Mouse (Mus musculus) right cerebral cortex, postnatal 36 days (tissue): ENCODE data around the gene Ctrc.

Source experiments
- DNase-seq, 2 experiments: peaks; one replicate each; pipeline ENCODE4 v3.0.0; 2022; ENCODE audit warnings: low spot score in 2 of 2, mixed read lengths in 1 of 2

The Ctrc gene

DNA sequence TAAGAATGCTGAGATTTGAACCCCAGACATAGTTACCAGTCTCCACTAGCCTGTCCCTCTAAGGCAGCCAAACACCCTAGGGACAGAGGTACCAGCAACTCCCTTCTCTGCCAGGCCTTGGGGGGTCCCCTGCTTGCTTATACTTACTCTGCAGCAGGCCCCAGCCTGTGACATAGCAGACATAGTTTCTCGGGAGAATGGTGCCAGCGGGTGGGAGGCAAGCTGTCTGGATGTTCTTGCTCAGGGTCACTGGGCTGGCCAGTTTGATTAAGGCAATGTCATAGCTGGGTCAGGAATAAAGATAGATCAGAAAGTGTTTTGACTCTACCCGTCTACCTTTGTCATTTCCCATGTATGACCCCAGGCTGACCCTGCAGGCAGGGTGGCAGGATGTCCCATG lies 25.0 kb downstream of the Ctrc start:
- DNase-seq = no peak

DNA sequence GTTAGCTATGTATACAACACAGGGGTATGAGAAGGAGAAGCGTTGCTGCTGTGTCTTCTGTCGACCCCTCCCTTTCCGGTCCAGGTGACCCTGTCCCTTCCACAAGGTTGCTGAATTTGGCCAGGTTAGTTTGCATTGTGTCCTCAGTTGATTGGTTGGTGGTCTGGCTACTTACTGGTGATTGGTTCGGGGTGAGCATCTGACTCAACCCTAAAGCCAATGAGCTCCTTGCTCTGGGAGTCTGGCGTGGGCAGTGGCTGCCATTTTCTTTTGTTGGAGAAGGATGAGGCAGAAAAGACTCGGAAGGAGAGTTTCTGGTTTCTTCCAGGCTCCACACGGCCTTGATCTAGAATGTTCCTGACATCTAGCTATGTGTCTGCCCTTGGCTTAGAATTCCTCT lies 26.8 kb downstream of the Ctrc start:
- DNase-seq = no peak

DNA sequence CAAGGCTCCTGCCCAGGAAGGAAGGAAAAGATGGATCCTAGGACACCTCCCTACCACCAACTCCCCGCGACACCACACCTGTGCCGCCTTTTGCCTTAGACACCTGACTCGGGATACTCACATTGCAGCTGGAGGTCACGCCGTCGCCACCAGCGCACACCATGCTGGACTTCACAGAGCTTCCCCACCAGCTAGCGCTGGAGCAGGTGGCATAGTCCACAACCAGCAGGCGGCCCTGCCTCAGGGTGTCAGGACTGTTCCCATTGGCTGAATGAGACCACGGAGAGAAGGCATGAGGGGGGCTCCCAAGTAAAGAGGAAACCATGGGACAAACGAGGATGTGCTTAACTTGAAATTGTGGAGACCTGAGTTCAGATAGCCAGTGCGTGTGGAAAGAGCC lies 27.3 kb downstream of the Ctrc start:
- no peak for DNase-seq

DNA sequence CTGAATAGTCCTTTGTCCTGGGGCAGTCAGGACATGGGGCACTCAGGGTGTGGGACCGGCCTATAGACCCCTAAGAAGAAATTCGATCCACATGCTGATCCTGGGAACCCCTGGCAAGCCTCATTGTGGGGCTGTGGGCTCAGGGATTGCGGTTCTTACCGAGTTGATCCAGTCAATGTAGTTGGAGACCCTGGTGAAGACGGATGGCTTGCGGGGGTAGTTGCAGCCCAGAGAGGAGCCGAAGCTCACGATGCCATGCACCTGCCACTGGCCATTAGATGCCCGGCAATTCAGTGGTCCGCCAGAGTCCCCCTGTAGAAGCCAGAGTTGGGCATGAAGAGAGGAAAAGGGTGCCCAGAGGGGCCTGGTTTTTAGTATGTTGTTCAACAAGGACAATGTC lies 28.5 kb downstream of the Ctrc start:
- no peak for DNase-seq

DNA sequence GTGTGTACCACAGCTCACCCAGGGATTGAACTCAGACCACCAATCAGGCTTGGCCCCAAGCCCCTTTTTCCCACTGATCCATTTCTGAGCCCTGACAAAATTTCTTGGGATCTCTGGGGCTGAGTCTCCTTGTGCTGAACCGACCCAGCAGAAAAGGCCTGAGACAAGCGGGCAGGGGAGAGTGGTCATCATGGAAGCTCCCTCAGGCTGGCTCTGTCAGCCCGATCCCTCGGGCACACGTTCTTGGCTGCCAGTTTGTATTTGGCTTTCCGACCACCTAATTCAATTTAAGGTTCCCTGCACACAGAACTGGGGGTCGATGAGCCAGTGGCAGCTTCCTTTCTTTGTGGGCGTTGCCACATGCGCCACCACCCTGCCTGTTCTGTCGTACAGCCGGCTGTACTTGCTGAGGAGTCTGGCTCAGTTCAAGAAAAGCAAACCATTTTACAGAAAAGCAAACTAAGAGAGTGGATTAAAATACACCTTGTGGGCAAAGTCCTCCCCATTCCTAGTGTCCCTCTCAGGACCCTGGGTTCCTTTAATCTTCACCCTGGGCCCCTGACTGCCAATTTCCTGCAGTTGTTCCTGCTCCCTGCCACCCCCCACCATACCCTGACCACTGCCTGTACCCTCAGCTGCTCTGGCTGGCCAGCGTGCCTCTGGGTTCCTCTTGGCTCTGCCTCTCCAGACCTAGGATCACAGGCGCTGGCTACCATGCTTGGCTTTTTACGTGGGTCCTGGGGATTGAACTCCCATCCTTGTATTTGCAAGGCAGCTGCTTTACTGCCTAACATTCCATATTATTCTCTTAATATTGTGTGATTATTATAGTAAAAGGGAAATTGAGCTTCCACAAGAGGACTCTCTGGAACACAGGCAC lies 29.1 kb downstream of the Ctrc start:
- DNase-seq = no peak

DNA sequence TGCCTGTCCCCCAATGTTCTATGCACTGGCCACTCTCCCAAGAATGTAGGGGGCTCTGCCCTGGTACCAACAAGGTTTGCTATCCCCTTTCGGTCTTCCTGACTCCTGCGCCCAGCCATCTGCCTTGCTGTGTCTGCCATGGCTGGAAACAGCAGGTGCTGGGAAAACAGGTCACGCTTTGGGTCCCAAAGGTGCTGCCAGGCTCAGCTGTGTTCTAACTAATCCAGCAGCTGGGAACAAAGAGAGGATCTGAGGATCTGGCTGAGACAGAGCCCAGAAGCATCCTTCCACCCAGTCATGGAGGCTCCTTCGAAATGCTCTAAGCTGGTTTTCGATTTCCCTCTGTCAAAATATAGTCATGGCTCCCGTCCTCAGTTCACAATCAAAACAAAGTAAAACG lies 29.9 kb downstream of the Ctrc start:
- no peak for DNase-seq

DNA sequence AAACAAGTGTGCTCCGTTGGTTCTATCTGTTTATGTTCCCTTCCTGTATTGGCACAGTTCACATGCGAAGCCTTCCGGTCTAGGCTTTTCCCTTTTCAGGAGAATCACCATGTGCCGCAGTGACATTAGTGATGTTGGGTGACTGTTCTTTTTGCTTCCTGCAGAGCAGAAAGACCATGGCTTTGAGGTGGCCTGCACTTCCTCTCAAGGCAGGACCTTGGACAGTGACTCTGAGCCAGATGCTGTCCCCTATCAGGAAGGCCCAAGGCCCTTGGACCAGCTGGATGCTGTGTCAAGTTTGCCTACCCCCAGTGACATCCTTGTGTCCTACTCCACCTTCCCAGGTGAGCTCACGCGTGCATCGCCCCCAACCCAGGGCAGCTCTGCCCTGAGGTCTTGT lies 34.8 kb downstream of the Ctrc start:
- DNase-seq = no peak

DNA sequence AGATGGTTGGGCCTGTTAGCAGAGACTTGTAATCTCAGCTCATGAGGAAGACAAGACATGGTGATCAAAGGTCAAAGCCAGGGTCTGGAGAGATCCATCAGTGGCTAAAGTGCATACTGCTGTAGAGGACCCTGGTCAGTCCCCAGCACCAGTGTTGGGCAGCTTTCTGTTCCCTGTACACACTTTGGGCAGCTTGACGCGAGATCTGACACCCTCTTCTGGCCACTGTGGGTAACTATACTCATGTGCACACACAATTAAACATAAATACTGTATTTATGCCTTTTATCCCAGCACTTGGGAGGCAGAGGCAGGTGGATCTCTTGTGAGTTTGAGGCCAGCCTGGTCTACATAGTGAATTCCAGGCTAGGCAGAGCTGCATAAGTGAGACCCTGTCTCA lies 35.2 kb downstream of the Ctrc start:
- no peak for DNase-seq

DNA sequence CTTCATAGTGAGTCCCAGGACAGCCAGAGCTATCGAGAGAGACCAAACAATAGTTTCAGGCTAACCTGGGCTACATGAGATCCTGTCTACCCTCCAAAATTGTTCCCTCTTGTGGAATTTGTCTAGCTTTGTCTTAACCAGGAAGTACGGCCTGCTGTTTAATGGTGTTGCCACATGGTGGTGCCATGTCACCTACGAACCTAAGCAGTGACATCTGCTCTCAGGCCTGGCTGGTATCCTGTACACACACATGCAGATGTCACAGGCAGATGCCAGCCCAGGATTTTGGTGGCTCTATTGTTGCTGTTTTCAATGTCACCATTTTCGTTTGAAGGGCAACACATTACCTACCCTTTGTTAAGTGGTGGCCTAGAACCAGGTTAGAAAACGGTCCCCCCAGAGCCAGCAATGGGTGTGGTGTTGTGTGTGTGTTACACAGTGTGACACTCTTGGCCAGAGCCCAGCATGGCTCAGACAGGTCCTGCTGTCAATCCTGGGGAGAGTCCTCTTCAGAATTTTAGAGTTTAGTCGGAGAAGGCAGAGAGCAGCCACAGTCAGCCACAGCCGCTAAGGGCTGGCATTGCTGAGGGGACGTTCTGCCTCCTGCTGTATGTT lies 36.2 kb downstream of the Ctrc start:
- no peak for DNase-seq

DNA sequence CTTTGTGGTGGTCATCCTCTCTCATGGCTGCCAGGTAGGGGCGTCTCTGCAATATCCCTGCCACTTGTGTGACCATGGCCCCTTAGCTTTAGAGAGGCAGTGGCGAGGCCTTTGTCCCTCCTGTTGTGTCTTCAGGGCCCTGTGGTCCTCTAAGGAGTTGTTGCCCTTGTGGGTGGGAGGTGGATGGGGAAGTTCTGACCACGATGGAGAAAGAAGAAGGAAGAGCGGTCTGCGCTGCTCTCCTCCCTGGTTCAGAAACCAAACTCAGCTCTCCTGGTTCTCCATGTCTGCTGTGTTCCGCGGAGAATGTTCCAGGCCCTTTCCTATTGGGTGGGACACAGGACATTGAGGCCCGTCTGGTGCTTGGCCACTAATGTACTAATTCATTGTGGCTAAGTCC lies 40.3 kb downstream of the Ctrc start:
- no peak for DNase-seq

DNA sequence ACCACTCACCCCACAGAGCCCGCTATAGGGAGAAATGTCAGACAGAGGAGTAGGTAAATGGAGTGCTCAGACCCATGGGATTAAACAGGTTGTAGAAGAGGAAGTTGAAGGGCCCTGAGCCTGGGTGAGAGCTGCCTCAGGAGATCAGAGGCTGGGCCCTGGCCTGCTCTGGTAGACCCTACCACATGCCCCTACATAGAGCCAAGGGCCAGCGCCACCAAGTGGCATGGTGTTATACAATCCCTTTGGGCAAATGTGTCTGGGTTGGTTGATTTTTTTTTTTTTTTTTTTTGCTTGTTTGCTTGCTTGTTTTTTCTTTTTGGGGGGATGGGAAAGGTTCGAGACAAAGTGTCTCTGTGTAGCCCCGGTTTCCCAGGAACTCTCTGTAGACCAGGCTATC lies 42.1 kb downstream of the Ctrc start:
- DNase-seq = no peak

DNA sequence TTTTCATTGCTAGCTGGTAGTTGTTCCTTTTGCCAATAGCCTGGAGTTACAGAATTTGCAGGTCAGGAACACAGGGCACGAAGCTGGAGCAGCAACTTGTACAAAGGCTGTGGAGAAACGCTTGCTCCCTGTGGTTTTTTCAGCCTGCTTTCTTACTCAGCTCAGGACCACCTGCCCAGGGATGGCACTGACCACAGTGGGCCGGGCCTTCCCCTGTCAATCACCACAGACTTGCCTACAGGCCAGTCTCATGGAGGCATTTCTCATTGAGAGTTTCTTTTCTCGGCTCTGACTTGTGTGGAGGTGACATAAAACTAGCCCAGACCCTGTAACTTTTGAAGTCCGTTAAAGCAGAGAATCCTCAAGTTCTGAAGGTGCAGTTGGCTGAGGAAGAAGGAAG lies 48.6 kb downstream of the Ctrc start:
- DNase-seq = no peak

DNA sequence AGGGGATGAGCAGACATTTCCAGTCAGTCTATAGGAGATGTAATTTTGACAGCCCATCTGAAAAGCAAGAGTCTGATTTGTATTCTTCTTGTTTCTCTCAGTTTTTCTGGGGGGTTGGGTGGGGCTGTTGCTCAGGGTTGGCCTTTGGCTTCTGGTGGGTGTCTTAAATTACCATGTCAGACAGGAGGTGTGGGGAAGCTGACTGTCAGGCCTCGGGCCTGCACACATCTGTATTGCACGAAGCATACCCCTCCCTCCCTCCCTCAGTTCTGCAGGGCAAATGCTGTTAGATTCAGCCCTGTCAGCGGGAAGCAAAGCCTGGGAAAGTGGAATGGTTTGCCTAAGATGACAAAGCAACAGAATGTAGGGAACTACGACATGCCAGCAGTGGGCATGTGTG lies 49.2 kb downstream of the Ctrc start:
- DNase-seq = no peak

DNA sequence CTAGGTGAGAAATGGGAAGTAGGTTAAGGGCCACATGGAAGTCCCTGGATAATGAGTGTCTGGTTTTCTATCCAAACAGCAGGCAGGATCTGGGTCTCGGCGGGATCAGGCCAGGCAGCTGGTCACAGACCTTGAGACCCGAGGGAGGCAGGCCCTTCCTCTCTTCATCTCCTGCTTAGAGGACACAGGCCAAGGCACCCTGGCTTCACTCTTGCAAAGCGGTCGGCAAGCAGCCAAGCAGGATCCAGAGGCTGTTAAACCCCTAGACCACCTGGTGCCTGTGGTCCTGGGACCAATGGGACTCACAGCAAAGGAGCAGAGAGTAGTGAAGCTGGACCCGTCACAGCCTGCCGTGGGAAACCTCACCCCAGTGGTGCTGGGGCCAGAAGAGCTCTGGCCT lies 49.8 kb downstream of the Ctrc start:
- DNase-seq = no peak

DNA sequence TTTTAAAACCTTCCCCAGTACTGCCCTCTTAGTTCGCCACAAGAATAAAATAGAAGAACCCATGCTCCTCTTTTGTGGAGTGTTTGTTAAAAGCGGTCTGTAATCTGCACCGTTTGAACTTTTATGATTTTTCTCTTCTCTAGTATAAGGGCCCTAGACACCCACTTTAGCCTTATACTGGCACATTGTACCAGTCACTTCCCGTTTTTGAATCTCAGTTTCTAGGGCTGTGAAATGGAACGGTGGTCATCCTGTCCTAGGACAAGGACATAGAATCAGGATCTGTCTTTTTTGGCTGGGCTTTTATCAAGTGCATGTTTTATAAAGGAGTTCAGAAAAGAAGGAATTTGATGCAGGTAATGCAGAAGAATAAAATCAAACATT lies 52.0 kb downstream of the Ctrc start:
- no peak for DNase-seq

DNA sequence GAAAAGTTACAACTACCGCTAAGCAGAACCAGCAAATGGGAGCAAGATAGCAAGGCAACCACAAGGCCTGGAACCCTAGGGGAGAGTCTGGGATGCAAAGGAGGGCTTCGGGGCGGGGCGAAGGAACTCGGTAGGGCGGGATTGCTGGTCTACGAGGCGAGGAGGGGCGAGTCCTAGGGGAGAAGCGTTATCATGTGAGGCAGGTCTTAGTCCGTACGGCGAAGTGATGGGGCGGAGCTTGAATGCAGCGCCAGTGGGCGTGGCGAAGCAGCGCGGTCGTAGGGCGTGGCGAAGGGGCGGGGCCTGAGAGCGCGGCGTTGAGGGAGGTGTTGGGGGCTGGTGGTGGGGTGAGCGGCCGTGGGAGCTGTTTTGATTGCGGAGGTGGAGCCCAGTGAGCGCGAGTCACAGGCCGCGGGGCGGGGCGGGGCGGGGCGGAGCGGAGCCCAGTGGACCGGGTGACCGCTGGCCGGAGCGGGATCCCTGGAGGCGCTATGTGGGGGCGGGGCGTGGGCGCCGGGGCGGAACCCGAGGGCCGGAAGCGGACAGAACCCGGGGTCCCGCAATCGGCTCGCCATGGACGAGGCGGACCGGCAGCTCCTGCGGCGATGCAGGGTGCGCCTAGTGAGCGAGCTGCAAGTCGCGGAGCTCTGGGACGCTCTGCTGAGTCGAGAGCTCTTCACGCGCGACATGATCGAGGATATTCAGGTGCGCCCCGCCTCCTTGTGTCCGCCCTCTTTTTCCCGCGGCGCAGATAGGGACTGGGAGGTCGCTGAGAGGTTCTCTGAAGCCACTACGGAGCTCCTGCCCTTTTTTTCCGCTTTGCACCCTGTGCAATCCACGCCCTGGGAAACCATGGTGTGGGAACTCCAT lies 52.6 kb downstream of the Ctrc start, which contains the start of gene Casp9:
TSS of gene Casp9 (plus strand) at position 331 of the 870 bp plus-strand sequence.
- DNase-seq = peak; percentile 93 to 96

DNA sequence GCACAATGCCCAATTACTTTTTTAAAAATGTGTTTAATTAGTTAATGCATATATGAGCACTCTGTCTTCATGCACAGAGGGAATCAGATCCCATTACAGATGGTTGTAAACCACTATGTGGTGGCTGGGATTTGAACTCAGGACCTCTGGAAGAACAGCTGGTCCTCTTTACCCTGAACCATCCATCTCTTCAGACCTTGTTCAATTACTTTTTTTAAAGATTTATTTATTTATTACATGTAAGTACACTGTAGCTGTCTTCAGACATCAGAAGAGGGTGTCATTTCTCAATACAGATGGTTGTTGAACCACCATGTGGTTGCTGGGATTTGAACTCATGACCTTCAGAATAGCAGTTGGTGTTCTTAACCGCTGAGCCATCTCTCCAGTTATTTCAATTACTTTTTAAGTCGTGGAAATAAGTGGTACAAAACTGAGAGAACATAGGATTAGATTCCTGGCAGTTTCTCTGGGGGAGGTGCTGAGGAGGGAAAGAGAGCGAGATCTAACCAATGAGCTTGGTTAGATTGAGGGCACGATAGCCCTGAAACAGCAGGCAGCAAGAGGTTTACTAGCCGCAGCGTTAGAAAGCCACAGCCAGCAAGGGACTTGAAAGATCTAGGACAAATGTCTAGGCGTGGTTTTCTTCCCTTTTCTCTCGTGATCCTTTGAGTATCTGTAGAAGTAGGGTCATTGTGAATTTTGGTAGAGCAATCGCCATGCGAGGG lies 53.4 kb downstream of the Ctrc start:
- DNase-seq = no peak

DNA sequence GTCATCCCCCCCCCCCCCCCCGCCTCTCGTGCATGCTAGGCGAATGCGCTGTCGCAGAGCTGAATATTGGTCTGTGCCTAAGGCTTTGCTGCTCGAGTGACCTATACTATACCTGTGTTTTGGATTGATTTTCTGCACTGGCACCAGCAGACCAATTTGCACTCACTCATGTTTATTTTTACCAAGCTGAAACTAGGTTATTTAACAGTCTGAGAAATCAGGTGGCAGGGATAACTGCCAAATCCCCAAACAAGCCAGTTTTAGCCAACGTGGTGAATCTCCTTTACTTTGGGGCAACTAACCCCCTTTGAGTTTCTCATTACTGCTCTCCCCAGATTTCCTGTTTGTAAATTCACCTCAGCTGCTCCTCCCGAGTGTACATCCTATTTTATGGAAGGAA lies 54.2 kb downstream of the Ctrc start:
- no peak for DNase-seq

DNA sequence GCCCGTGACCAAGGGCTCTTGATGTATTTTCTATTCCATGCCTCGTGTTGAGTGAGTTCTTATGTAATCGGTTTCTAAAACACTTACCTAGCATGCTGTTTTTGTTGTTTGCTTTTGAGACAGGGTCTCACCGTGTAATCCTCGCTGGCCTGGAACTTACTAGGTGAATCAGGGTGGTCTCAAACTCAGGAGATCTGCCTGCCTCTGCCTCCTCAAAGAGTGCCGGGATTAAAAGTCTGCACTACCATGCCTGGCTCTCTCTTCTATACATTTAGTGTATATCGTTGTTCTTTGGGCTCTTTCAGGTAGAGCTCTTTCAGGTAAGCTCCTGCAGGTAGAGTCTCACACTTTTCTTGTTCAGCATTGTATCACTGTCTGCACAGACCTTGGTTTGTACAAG lies 54.7 kb downstream of the Ctrc start:
- no peak for DNase-seq

DNA sequence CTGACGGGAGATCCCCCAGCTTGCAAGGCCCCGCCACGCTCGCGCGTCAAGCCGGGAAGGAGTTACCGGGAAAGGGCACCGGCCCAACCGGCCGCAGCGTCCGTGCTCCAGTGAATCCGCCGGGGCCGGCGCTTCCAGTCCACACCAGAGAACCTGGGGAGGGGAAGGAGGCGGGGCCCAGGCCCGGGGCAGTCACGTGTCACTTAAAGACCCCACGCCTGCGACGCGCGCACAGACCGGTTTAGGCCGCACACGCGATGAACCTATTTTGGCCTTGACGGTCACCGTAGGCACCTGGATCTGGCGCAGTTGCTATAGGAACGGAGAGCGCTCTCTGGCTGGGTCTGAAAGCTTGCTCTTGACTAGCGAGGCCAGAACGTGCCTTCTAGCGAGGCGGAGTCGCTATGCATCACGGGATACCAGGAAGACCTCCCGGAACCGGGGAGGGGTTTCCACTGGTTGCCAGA lies 55.6 kb downstream of the Ctrc start, which contains the start of gene Dnajc16:
TSS of gene Dnajc16 (minus strand) at position 408 of the 467 bp plus-strand sequence.
- DNase-seq = peak; percentile 98 to 99

DNA sequence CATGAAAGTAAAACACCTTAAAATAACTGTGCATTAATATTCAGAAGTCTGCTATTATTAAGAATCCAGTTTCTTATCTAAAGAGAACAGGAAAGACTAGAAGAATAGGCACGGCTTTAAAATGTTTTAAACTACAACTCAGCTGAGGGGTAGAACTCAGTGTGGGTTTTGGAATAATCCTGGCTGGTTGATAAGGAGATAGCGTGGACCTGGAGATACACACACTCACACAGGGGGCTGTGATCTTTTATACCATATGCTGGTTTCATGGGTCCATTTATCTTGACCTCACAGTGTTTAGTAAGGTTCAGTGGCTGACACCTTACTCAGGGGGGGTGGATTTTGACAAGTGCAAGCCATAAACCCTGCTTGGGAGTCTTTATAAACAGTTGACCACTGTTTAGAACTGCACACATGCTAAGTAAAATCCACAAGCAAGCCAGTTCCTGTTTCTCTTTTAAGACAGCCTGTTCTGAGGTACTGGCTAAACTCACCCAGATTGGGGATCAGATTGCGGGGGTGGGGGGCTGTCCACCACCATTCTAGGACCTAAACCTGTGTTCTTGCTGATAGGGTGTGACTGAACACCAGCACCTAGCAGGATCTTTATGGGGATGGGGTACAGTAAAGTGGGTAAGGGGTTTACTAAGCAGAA lies 56.5 kb downstream of the Ctrc start:
- no peak for DNase-seq
